Mouse (Mus musculus) liver, embryonic 11.5 days (tissue): ENCODE data around the gene Nek6. TPM values are rescaled to one million over a fixed set of nuclear protein-coding genes. Genes with fewer than 3 reads are reported as not detected.
A peak's percentile ranks its signal among the peaks of the same experiment; 100 is the strongest.

Experiments
- ATAC-seq: fragments of 200-750 bp; cut with Nextera tagmentation; replicated peaks from 2 replicates; pipeline ENCODE4 v1.8.0; 2017; ENCODE audit warnings: moderate number of reproducible peaks, mild to moderate bottlenecking, moderate TSS enrichment, moderate library complexity; ENCODE audit not compliant: low FRiP score
- DNase-seq: peaks from one replicate; pipeline ENCODE4 v3.0.0-alpha.2; 2017; ENCODE audit warnings: low spot score
- H3K27ac ChIP-seq: fragments of 300-500 bp; sonication (generic); 2 replicates; pipeline ENCODE4 v1.5.1; 2014; ENCODE audit warnings: mild to moderate bottlenecking, low read depth, low read length, control low read depth
- H3K27me3 ChIP-seq: fragments of 300-500 bp; sonication (generic); replicated peaks from 2 replicates; pipeline ENCODE4 v1.6.1; 2014; ENCODE audit warnings: low read length, mixed read lengths; ENCODE audit not compliant: control insufficient read depth, insufficient read depth
- H3K36me3 ChIP-seq: fragments of 300-500 bp; sonication (generic); 2 replicates; pipeline ENCODE4 v1.6.1; 2014; ENCODE audit warnings: mild to moderate bottlenecking, low read length, moderate library complexity, mixed read lengths; ENCODE audit not compliant: control insufficient read depth, insufficient read depth
- H3K4me1 ChIP-seq: fragments of 300-500 bp; sonication (generic); replicated peaks from 2 replicates; pipeline ENCODE4 v1.6.1; 2014; ENCODE audit warnings: low read length, mixed read lengths; ENCODE audit not compliant: control insufficient read depth, insufficient read depth
- H3K4me2 ChIP-seq: fragments of 300-500 bp; sonication (generic); 2 replicates; pipeline ENCODE4 v1.6.1; 2014; ENCODE audit warnings: mild to moderate bottlenecking, control low read depth, moderate library complexity
- H3K4me3 ChIP-seq: fragments of 300-500 bp; sonication (generic); 2 replicates; pipeline ENCODE4 v1.5.1; 2014; ENCODE audit warnings: low read depth, low read length, control low read depth
- H3K9ac ChIP-seq: fragments of 300-500 bp; sonication (generic); 2 replicates; pipeline ENCODE4 v1.6.1; 2014; ENCODE audit warnings: low read depth, low read length, control low read depth
- H3K9me3 ChIP-seq: fragments of 300-500 bp; sonication (generic); 2 replicates; pipeline ENCODE4 v1.6.1; 2016; ENCODE audit warnings: low read length, inconsistent platforms, mixed read lengths; ENCODE audit not compliant: control insufficient read depth
- WGBS: fragments of 180-500 bp; shearing (Covaris S2); extraction: QIAGEN DNeasy Blood & Tissue Kit; methylation state at CpG from one replicate; pipeline ENCODE4 v1.1.7; 2014; 5-methylcytosine and 5-hydroxymethylcytosine counted together
- polyA plus RNA-seq: library from polyadenylated mRNA; unstranded; fragments of >200 nt; fragmentation: Nextera tagmentation; extraction: Ambion mirVana; gene quantifications from 2 replicates; pipeline ENCODE4 v1.2.1, GENCODE M21; 2014

Gene Nek6
- polyA plus RNA-seq, 1 experiment from 2014 or later: 66.2 TPM

GRCm38 (mm10) chr2:38584514-38585378, 73.3 kb downstream of the Nek6 start:
- H3K36me3 ChIP-seq: peaks cover 26% of the 10 kb centered on the region; the same call in 1 of the 2 replicates
- DNase-seq: no peak

GRCm38 (mm10) chr2:38585379-38585736, 73.9 kb downstream of the Nek6 start:
- no peak for DNase-seq
- Histone ChIP-seq H3K9me3 (no peaks in the 10 kb centered on the region), H3K4me3 (no peak overlapping the region), H3K9ac (no peak overlapping the region), H3K27ac (no peak overlapping the region), H3K36me3 (peaks cover 32% of the 10 kb centered on the region; the same call in 1 of the 2 replicates), H3K4me2 (no peak overlapping the region), H3K27me3 (no peaks in the 10 kb centered on the region), H3K4me1 (peaks cover 5% of the 10 kb centered on the region; the same call in 1 of the 2 replicates)
- peak; percentile 35; the same call in 1 of the 2 replicates for ATAC-seq
- WGBS: 66% methylated on average over 5 of the region's 5 CpGs

More at GRCm38 (mm10) chr2:38584514-38585378, 73.3 kb downstream of the Nek6 start:
- Histone ChIP-seq H3K27ac (no peak overlapping the region), H3K9ac (no peak overlapping the region), H3K9me3 (no peaks in the 10 kb centered on the region), H3K4me3 (no peak overlapping the region), H3K4me1 (peaks cover 5% of the 10 kb centered on the region; the same call in 1 of the 2 replicates), H3K27me3 (no peaks in the 10 kb centered on the region), H3K4me2 (no peak overlapping the region)
- 0 out of 2 replicates have a peak, but pooled peaks have one; percentile 5 for ATAC-seq
- WGBS: 64% methylated on average over 13 of the region's 13 CpGs

DNA sequence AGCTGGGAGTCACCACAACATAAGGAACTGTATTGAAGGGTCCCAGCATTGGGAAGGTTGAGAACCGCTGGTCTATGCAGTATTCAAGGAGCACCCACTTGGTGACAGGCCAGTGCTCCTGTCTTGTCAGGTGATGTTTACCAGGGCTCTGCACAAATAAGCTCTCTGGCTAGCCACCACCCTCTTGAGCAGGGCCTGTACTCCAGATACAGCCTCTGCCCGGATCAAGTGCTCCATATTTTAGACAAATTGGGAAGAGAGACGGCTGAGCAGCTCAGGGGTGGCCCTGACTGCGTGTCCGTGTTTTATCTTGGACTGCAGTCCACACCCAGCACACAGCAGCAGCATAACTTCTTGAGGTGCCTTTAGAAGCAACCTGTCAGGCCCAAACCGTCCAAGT, 75.3 kb downstream of the Nek6 start:
- DNase-seq (no peak), ATAC-seq (no peak)
- Histone ChIP-seq H3K4me1 (peaks cover 8% of the 10 kb centered on the region; the same call in 1 of the 2 replicates), H3K27me3 (no peaks in the 10 kb centered on the region), H3K4me3 (no peak overlapping the region), H3K9ac (no peak overlapping the region), H3K27ac (no peak overlapping the region), H3K4me2 (no peak overlapping the region), H3K9me3 (no peaks in the 10 kb centered on the region), H3K36me3 (peaks cover 34% of the 10 kb centered on the region; the same call in 1 of the 2 replicates)
- WGBS: 71% methylated on average over 6 of the region's 6 CpGs

DNA sequence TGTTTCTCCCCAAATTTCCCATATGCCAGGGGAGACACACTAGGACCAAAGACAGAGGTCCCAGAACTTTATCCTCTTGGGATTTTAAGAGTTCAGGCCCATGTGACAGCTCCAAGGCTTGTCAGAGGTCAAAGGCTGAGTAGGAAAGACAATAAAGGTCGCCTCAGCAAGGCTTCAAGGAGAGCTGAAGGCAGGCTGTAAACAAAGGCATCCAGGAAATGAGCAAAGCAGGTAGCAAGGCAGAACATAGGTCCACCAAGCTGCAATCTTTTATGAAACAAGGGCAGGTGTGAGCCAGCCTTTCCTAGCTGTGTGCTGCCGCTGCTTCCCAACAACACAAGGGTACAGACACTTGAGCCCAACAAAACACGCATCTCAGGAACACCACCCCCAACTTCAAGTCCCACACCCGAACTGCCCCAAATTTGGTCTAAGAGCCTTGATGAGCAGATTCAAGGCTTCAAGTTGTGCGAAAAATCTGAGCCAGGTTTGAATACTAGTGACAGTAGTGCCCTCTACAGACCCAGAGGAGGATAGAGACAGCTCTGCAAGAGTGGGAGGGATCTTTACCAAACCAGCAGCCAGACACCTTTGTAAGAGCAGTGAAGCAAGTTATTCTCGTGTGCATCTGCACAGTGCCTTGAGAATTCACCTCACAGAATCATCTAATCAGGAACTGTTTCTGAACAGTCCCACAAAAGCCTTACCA, 80.5 kb downstream of the Nek6 start:
- Histone ChIP-seq H3K9ac (no peak overlapping the region), H3K27ac (no peak overlapping the region), H3K27me3 (no peaks in the 10 kb centered on the region), H3K9me3 (no peaks in the 10 kb centered on the region), H3K4me3 (no peak overlapping the region), H3K4me2 (no peak overlapping the region), H3K4me1 (0 out of 2 replicates have a peak, but pooled peaks cover 6% of the 10 kb centered on the region), H3K36me3 (peaks cover 22% of the 10 kb centered on the region; the same call in 1 of the 2 replicates)
- no peak for ATAC-seq
- 75% methylated on average over 6 of the region's 6 CpGs for WGBS
- DNase-seq: no peak

GRCm38 (mm10) chr2:38594874-38595273, 83.4 kb downstream of the Nek6 start:
- Histone ChIP-seq H3K4me1 (0 out of 2 replicates have a peak, but pooled peaks cover 6% of the 10 kb centered on the region), H3K4me3 (no peak overlapping the region), H3K4me2 (no peak overlapping the region), H3K9me3 (no peaks in the 10 kb centered on the region), H3K27me3 (no peaks in the 10 kb centered on the region), H3K36me3 (peaks cover 9% of the 10 kb centered on the region; the same call in 1 of the 2 replicates), H3K9ac (no peak overlapping the region), H3K27ac (no peak overlapping the region)
- 81% methylated on average over 7 of the region's 7 CpGs for WGBS
- ATAC-seq (no peak), DNase-seq (no peak)

DNA sequence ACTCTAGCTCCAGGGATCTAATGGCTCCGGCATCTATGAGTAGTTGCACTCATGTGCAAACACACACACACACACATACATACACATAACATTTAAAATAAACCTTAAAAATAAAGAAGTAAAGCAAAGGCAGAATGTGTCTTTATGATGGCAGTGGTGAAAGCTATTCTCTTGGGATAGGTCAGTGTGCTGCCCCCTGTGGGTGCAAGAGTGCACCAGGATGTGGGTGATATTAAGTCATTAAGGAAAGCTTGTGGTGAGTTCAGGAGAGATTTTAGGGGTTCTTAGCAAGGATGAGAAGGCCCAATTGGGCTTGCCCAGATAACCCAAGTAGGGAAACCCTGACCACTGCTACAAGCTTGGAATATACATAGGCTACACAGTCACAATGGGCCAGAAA, 86.5 kb downstream of the Nek6 start:
- Histone ChIP-seq H3K4me1 (no peaks in the 10 kb centered on the region), H3K4me2 (no peak overlapping the region), H3K9ac (no peak overlapping the region), H3K4me3 (no peak overlapping the region), H3K9me3 (no peaks in the 10 kb centered on the region), H3K36me3 (no peaks in the 10 kb centered on the region), H3K27ac (no peak overlapping the region), H3K27me3 (no peaks in the 10 kb centered on the region)
- WGBS: 93% methylated on average over 1 of the region's 1 CpGs
- DNase-seq: no peak
- ATAC-seq: no peak

DNA sequence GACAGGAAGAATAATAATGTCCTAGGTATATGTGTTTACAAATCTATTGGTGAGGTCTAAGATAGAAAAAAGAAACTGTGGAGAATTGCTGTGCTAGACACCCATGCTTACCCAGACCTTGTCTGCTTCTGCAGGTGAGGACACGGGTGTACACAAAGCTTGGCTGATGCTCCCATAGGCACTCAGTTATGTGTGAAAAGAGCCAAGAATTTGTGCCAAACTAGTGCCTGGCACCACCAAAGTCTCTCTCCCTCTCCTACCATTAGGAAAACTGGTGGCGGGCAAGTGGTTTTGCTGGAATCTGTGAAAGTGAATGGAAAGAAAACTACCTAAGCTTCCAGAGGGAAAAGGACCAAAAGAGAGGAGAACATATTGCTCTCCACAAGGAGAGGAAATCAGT, 87.0 kb downstream of the Nek6 start:
- DNase-seq (no peak), ATAC-seq (no peak)
- H3K4me3 ChIP-seq: no peak overlapping the region
- H3K27ac ChIP-seq: no peak overlapping the region
- H3K27me3 ChIP-seq: no peaks in the 10 kb centered on the region
- no peaks in the 10 kb centered on the region for H3K4me1 ChIP-seq
- H3K9me3 ChIP-seq: no peaks in the 10 kb centered on the region
- no peak overlapping the region for H3K4me2 ChIP-seq
- 87% methylated on average over 2 of the region's 2 CpGs for WGBS
- no peaks in the 10 kb centered on the region for H3K36me3 ChIP-seq
- H3K9ac ChIP-seq: no peak overlapping the region

GRCm38 (mm10) chr2:38600842-38601241, 89.4 kb downstream of the Nek6 start:
- no peaks in the 10 kb centered on the region for H3K36me3 ChIP-seq
- no peaks in the 10 kb centered on the region for H3K27me3 ChIP-seq
- ATAC-seq: no peak
- no peak overlapping the region for H3K27ac ChIP-seq
- no peak overlapping the region for H3K4me3 ChIP-seq
- no peak overlapping the region for H3K4me2 ChIP-seq
- no peaks in the 10 kb centered on the region for H3K9me3 ChIP-seq
- DNase-seq: no peak
- H3K4me1 ChIP-seq: no peaks in the 10 kb centered on the region
- H3K9ac ChIP-seq: no peak overlapping the region
